Mouse (Mus musculus) midbrain, postnatal 0 days (tissue): Measurements from ENCODE around the gene Amtn. TPM values are rescaled to one million over a fixed set of nuclear protein-coding genes. Genes with fewer than 3 reads are reported as not detected.
"Not testable (repeated sequence)": the region's sequence is repeated elsewhere in the genome, so short reads cannot be mapped to it uniquely, and the experiment has no call there.

Source experiments
- ATAC-seq: fragments of 200-750 bp; cut with Nextera tagmentation; 2 replicates; pipeline ENCODE4 v1.8.0; 2017; ENCODE audit warnings: moderate number of reproducible peaks, mild to moderate bottlenecking, moderate TSS enrichment, moderate library complexity; ENCODE audit not compliant: low FRiP score
- DNase-seq: peaks from one replicate; pipeline ENCODE4 v3.0.0-alpha.2; 2015; ENCODE audit warnings: low spot score
- H3K27ac ChIP-seq: fragments of 300-500 bp; sonication (generic); 2 replicates; pipeline ENCODE4 v1.5.1; 2014; ENCODE audit warnings: low read depth, mild to moderate bottlenecking, low read length, mixed read lengths
- H3K27me3 ChIP-seq: fragments of 300-500 bp; sonication (generic); 2 replicates; pipeline ENCODE4 v1.6.1; 2014; ENCODE audit warnings: low read length, control low read depth, mixed read lengths; ENCODE audit not compliant: insufficient read depth
- H3K36me3 ChIP-seq: fragments of 300-500 bp; sonication (generic); 2 replicates; pipeline ENCODE4 v1.6.1; 2014; ENCODE audit warnings: low read length, control low read depth, mixed read lengths; ENCODE audit not compliant: insufficient read depth
- H3K4me1 ChIP-seq: fragments of 300-500 bp; sonication (generic); 2 replicates; pipeline ENCODE4 v1.6.1; 2014; ENCODE audit warnings: mild to moderate bottlenecking, control low read depth, antibody characterized with exemption, low read length, mixed read lengths; ENCODE audit not compliant: insufficient read depth
- H3K4me2 ChIP-seq: fragments of 300-500 bp; sonication (generic); 2 replicates; pipeline ENCODE4 v1.6.1; 2014; ENCODE audit warnings: low read depth, mild to moderate bottlenecking, low read length, mixed read lengths; ENCODE audit not compliant: poor library complexity, severe bottlenecking
- H3K4me3 ChIP-seq: fragments of 300-500 bp; sonication (generic); 2 replicates; pipeline ENCODE4 v1.5.1; 2014; ENCODE audit warnings: low read depth, mild to moderate bottlenecking, low read length, moderate library complexity
- H3K9ac ChIP-seq: fragments of 300-500 bp; sonication (generic); replicated peaks from 2 replicates; pipeline ENCODE4 v1.6.1; 2014; ENCODE audit warnings: mild to moderate bottlenecking, low read length, moderate library complexity, mixed read lengths; ENCODE audit not compliant: poor library complexity, severe bottlenecking
- H3K9me3 ChIP-seq: fragments of 300-500 bp; sonication (generic); 2 replicates; pipeline ENCODE4 v1.6.1; 2016; ENCODE audit warnings: low read length, control low read depth
- CTCF ChIP-seq: IDR thresholded peaks from 2 replicates; pipeline ENCODE4 v1.5.1; 2016; ENCODE audit warnings: antibody characterized with exemption, mild to moderate bottlenecking
- WGBS: fragments of 180-500 bp; shearing (Covaris S2); extraction: QIAGEN DNeasy Blood & Tissue Kit; methylation state at CpG from one replicate; pipeline ENCODE4 v1.1.7; 2014; 5-methylcytosine and 5-hydroxymethylcytosine counted together
- polyA plus RNA-seq: library from polyadenylated mRNA; unstranded; fragments of >200 nt; fragmentation: Nextera tagmentation; extraction: Ambion mirVana; gene quantifications from 2 replicates; pipeline ENCODE4 v1.2.1, GENCODE M21; 2015
- total RNA-seq: library from RNA; depleted of rRNA; stranded (reverse); fragments of >200 nt; gene quantifications from 2 replicates; pipeline ENCODE4 v1.2.3, GENCODE M21; 2014

Gene Amtn
- total and polyA plus RNA-seq, 2 experiments from 2014 or later = not detected

GRCm38 (mm10) chr5:88391960-88392359, 16.1 kb downstream of the Amtn start:
- peak; percentile 58 for TF ChIP-seq CTCF
- 82% methylated on average over 2 of the region's 2 CpGs for WGBS
- H3K9ac ChIP-seq, H3K4me1 ChIP-seq, DNase-seq, H3K9me3 ChIP-seq, H3K4me3 ChIP-seq, H3K4me2 ChIP-seq, H3K27me3 ChIP-seq, ATAC-seq, H3K36me3 ChIP-seq, H3K27ac ChIP-seq: not testable (repeated sequence)

GRCm38 (mm10) chr5:88398581-88398980, 22.7 kb downstream of the Amtn start:
- ATAC-seq (no peak), DNase-seq (no peak)
- no peak for TF ChIP-seq CTCF
- no peak overlapping the region for H3K4me2 ChIP-seq
- no peaks in the 10 kb centered on the region for H3K9me3 ChIP-seq
- no peaks in the 10 kb centered on the region for H3K4me1 ChIP-seq
- WGBS = 80% methylated on average over 5 of the region's 5 CpGs
- H3K4me3 ChIP-seq = no peak overlapping the region
- H3K36me3 ChIP-seq = no peaks in the 10 kb centered on the region
- no peak overlapping the region for H3K9ac ChIP-seq
- no peaks in the 10 kb centered on the region for H3K27me3 ChIP-seq
- no peak overlapping the region for H3K27ac ChIP-seq

DNA sequence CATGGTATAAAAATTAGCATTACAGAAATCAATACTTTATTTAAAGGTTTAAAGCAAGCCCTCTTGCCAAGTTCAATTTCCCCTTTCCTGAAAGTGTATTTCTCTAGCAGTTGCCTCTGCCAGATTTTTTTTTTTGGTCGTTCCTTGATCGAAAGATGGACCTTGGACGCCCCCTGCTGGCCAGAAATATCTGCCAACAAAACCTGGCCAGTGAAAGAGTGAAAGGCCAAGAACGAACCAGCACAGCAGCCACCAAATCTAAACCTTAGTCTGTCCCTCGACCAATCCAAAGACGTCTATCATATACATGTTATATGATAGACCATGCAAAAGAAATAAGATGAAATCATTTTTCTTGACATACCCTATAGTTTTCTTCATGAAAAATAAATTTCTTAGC, 23.9 kb downstream of the Amtn start:
- no peaks in the 10 kb centered on the region for H3K36me3 ChIP-seq
- no peaks in the 10 kb centered on the region for H3K27me3 ChIP-seq
- ATAC-seq (peak; percentile 31; the same call in 1 of the 2 replicates), DNase-seq (peak; percentile 83)
- H3K9ac ChIP-seq = no peak overlapping the region
- WGBS = 3% methylated on average over 6 of the region's 6 CpGs
- H3K4me2 ChIP-seq = no peak overlapping the region
- no peak overlapping the region for H3K27ac ChIP-seq
- H3K9me3 ChIP-seq = no peaks in the 10 kb centered on the region
- no peak overlapping the region for H3K4me3 ChIP-seq
- TF ChIP-seq CTCF = peak; percentile 85
- no peaks in the 10 kb centered on the region for H3K4me1 ChIP-seq

GRCm38 (mm10) chr5:88401464-88401863, 25.6 kb downstream of the Amtn start:
- 77% methylated on average over 3 of the region's 3 CpGs for WGBS
- no peaks in the 10 kb centered on the region for H3K4me1 ChIP-seq
- no peak overlapping the region for H3K4me3 ChIP-seq
- no peak overlapping the region for H3K9ac ChIP-seq
- no peaks in the 10 kb centered on the region for H3K27me3 ChIP-seq
- no peak for DNase-seq
- no peaks in the 10 kb centered on the region for H3K9me3 ChIP-seq
- ATAC-seq = no peak
- TF ChIP-seq CTCF = no peak
- H3K27ac ChIP-seq = no peak overlapping the region
- no peak overlapping the region for H3K4me2 ChIP-seq
- no peaks in the 10 kb centered on the region for H3K36me3 ChIP-seq

DNA sequence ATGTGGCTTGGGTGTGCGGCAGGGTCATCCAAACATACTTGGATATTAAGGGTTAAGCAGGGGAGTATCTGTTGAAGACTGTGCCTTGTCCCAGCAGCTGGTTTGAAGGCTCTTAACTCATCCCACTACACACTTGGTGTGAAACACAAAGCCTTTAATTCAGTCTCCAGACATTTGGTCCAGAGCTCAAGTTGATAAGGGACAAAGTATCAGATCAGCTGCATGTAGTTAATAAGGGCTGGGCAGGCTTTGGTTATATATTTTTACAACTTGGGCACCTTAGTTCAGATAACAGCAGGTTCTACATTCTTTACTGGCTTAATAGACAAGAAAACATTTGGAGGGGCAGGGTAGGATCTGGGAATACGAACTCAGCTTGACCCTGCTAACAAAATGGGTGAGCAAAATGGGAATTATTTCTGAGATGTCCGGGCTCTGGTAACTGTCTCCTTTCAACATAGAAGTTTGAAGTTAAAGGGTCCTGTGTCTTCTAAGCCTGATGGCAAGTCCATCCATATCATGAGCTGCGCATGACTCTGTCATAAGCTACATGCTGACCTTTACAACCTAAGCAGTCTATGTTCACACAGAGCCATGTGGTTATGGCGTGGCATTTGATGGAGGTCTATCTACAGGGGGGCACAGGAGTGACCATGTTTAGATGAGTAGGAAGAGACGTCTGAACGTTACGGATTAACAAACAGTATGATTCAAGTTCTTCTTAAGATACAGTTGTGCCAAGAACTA, 44.6 kb downstream of the Amtn start:
- H3K36me3 ChIP-seq = no peaks in the 10 kb centered on the region
- H3K4me1 ChIP-seq = no peaks in the 10 kb centered on the region
- ATAC-seq (no peak), DNase-seq (no peak)
- WGBS = 92% methylated on average over 8 of the region's 8 CpGs
- no peaks in the 10 kb centered on the region for H3K27me3 ChIP-seq
- no peak overlapping the region for H3K4me2 ChIP-seq
- H3K27ac ChIP-seq = no peak overlapping the region
- H3K9ac ChIP-seq = no peak overlapping the region
- no peaks in the 10 kb centered on the region for H3K9me3 ChIP-seq
- H3K4me3 ChIP-seq = no peak overlapping the region
- TF ChIP-seq CTCF = no peak

DNA sequence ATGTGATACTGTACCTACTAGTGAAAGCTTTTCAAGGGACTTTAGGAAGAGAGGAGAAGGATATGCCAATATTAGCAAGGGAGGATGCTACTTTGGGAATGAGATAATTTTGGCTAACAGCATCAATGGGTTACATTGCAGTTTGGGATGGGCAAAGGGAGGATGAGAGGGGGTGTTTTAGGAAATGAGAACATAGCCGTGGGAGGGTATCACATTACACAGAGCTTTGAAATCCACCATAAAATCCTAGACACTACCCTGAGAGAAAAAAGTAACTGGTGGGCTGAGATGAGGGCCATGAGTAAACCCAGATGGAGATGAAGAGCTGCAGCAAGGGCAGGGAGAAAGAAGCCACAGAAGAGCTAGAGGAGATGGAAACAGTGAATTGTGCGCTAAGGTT, 49.0 kb downstream of the Amtn start:
- H3K4me2 ChIP-seq = not testable (repeated sequence)

More for the DNA sequence above, 49.0 kb downstream of the Amtn start:
- H3K9me3 ChIP-seq, H3K27ac ChIP-seq, ATAC-seq, H3K36me3 ChIP-seq, DNase-seq, H3K9ac ChIP-seq, H3K27me3 ChIP-seq, H3K4me3 ChIP-seq, H3K4me1 ChIP-seq: not testable (repeated sequence)
- 72% methylated on average over 2 of the region's 2 CpGs for WGBS
